Mouse (Mus musculus) gastrocnemius, postnatal 10 days (tissue): ENCODE results near the gene Slc5a3. TPM values are rescaled to one million over a fixed set of nuclear protein-coding genes. Genes with fewer than 3 reads are reported as not detected.

Source experiments
- DNase-seq: peaks from one replicate; pipeline ENCODE4 v3.0.0; 2021; ENCODE audit warnings: mixed read lengths
- total RNA-seq, 2 experiments: library from RNA; stranded (reverse); gene quantifications; 2 replicates each; pipeline ENCODE4 v1.2.3; 2021

Slc5a3 gene
- total RNA-seq, 2 experiments from 2014 or later: 3.8 to 4.1 TPM

DNA sequence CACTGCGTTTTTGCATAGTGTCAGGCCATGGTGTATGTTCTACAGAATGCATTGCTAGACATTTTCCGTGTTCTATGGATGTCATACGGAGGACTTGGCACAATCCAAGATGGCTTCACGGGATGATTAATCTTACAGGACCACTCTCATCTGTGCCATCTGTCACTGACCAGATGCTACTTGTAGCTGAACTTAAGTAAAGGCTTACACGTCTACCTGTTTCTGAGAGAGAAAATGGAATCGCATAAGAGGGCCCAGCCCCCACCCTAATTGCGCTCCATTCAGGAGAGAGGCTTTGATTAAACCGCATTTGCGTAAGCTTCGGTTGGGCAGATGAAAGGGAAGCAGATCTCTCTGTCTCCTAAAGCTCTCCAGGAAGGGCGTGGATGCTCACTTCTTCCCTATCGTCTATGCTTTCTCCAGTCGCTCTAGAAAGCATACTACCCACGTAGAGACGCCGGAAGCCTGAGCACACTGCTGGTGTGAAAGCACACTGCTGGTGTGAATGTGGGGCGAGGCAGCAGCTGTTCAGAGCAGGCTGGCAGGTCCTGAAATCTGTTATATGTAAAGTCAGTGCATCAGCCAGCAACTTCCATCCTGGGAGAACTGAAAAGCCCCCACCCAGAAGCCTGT is 62.9 kb downstream of the Slc5a3 start:
- DNase-seq: no peak

DNA sequence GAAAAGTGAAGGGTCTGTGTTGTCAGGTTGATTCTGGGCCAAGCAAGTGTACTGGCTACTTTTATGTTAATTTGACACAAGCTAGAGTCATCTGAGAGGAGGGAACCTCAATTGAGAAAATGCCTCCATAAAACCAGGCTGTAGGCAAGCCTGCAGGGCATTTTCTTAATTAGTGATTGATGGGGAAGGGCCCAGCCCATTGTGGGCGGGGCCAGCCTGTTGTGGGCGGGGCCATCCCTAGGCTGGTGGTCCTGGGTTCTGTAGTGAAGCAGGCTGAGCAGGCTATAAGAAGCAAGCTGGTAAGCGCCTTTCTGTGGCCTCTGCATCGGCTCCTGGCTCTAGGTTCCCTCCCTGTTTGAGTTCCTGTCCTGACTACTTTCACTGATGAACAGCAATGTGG is 69.1 kb downstream of the Slc5a3 start:
- no peak for DNase-seq

DNA sequence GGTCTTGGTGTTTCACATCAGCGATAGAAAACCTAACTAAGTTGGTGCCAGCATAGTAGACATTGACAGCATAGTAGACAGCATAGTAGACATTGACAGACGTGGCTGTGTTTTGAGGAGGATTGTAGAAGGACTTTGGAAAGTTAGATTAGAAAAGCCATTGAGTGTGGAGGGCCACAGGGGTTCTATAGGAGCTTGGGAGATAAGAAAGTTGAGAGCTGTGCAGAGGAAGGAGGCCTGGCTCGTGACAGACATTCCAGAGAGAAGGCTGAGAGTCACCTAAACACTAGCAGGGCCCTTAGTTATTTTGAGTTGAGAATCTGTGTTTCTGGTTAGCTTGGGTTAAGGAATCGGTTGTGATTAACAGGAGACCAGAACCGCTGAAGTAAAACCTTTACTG is 69.5 kb downstream of the Slc5a3 start:
- no peak for DNase-seq

DNA sequence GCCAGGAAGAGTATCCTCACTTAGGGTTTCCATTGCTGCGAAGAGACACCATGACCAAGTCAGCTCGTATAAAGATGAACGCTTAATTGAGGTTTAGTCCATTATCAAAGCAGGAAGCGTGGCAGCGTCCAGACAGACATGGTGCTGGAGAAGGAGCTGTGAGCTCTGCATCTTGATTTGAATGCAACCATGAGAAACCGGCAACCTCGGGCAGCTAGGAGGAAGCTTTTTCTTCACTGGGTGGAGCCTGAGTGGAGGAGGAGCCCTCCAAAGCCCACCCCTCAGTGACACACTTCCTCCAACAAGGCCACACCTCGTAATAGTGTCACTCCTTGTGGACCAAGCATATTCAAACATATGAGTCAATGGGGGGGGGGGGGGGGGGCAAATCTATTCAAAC is 71.7 kb downstream of the Slc5a3 start:
- no peak for DNase-seq

DNA sequence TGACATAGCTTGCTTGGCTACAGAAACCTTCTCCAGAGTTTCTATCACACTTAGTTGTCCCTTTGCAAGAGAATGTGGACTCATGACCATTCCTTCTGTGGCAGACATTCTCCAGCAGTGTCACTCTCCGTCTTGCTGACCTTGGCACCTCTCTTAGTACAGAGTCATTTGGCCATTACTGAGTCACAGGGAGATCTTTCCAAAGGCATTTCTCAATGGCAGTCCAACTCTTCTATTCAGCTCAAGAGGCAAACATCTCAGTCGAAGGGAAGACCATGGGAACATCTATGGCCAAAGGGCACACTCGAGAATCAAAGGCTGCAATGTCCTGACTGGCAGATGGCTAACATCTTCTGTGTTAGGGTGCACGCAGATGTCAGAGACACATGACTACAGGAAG is 74.4 kb downstream of the Slc5a3 start:
- no peak for DNase-seq

DNA sequence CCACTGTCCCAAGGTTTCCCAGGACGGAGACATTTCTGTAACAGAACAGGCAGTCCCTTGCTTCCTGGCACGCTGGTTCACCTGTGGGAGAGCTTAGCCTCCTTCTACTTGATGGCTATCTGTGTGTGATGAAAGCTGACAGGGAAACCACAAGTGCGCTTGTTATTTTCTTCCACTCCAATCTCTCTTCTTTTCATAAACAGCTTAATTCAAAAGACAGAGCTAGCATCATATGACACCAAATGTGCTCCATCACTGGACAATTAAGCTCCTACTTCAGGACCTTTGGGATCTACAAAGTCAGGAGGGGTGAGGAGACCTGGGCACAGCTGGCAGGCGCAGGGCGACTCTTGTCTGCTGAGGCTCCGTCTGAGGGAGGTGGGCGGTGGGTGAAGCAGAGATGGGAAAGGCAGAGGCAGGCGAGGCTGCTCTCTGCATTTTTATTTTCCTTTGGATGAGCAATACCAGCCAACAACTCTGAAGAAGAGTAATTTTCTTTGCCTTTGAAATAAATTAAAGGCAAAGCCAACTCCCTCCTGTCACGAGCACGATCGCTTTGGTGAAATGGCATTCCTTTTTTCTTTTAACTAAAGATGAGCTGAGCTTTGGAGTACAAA is 76.1 kb downstream of the Slc5a3 start:
- no peak for DNase-seq

DNA sequence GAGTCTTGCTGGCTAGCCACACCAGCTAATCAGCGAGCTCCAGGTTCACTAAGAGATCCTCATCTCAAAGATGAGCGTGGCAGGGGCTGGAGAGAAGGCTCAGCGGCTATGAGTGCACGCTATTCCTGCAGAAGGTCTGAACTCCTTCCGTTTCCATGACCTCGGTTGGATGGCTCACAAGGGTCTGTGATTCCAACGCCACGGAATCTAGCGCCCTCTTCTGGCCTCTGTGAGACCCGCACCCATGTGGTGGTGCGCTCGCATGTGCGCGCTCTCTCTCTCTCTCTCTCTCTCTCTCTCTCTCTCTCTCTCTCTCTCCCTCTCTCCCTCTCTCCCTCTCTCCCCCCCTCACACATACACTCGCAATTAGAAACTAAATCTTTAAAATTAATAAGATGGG is 78.2 kb downstream of the Slc5a3 start:
- no peak for DNase-seq

Other genes with a start within 250 kb of the Slc5a3 start
- gene Mrps6, start 52 bp upstream of the Slc5a3 start, total RNA-seq: 10 to 100 TPM; 19.6 to 24.1 TPM
- gene Gm49711, start within 50 bp of the Slc5a3 start, total RNA-seq: not detected
- gene Kcne2, start 234.1 kb downstream of the Slc5a3 start, total RNA-seq: not detected
- 10 to 100 TPM; 81.1 to 84.7 TPM for gene Smim11, start 243.0 kb downstream of the Slc5a3 start, total RNA-seq